Mouse (Mus musculus): Measurements from ENCODE around the gene Mocs3. TPM values are rescaled to one million over a fixed set of nuclear protein-coding genes. Genes with fewer than 3 reads are reported as not detected.

Mocs3 gene
- polyA plus RNA-seq, 1 experiment from 2014 or later: 9.7 TPM

DNA sequence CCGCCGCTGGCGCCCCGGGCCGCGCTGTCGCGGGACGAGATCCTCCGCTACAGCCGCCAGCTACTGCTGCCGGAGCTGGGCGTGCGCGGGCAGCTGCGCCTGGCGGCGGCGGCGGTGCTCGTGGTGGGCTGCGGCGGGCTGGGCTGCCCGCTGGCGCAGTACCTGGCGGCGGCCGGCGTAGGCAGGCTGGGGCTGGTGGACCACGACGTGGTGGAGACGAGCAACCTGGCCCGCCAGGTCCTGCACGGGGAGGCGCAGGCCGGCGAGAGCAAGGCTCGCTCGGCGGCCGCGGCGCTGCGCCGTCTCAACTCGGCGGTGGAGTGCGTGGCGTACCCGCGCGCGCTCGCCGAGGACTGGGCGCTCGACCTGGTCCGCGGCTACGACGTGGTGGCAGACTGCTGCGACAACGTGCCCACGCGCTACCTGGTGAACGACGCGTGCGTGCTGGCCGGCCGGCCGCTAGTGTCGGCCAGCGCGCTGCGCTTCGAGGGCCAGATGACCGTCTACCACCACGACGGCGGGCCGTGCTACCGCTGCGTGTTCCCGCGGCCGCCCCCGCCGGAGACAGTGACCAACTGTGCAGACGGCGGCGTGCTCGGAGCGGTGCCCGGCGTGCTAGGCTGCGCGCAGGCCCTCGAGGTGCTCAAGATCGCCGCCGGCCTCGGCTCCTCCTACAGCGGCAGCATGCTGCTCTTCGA is 500 bp downstream of the Mocs3 start:
- Histone ChIP-seq H3K9me3 (replicated peaks; ENCODE audit: control insufficient read depth, low read length) (no peaks in the 10 kb centered on the region), H3K27me3 (replicated peaks; ENCODE audit: control insufficient read depth, insufficient read depth, low read length) (no peaks in the 10 kb centered on the region), H3K4me3 (ENCODE audit: low read depth, low read length) (peak overlapping the region; percentile 99), H3K9ac (ENCODE audit: low read length) (peak overlapping the region; percentile 91), H3K27ac (ENCODE audit: low read depth, low read length) (peak overlapping the region; percentile 91), H3K4me2 (ENCODE audit: low read length) (peak overlapping the region; percentile 98), H3K4me1 (ENCODE audit: control insufficient read depth, insufficient read depth, low read length) (peaks cover 17% of the 10 kb centered on the region), H3K36me3 (ENCODE audit: control insufficient read depth, insufficient read depth, low read length) (peaks cover 33% of the 10 kb centered on the region)
- WGBS: 5% methylated on average over 80 of the region's 105 CpGs
- ATAC-seq (peak; percentile 71), DNase-seq (ENCODE audit: low spot score) (no peak)

GRCm38 (mm10) chr2:168231471-168231829 is 1.0 kb downstream of the Mocs3 start:
- H3K36me3 ChIP-seq (ENCODE audit: control insufficient read depth, insufficient read depth, low read length): peaks cover 28% of the 10 kb centered on the region
- WGBS: 69% methylated on average over 33 of the region's 33 CpGs
- peaks cover 17% of the 10 kb centered on the region for H3K4me1 ChIP-seq (ENCODE audit: control insufficient read depth, insufficient read depth, low read length)
- 0 out of 2 replicates have a peak overlapping the region, but pooled peaks have one; percentile 91 for H3K27ac ChIP-seq (ENCODE audit: low read depth, low read length)
- no peaks in the 10 kb centered on the region for H3K9me3 ChIP-seq (replicated peaks; ENCODE audit: control insufficient read depth, low read length)
- no peak for ATAC-seq
- H3K9ac ChIP-seq (ENCODE audit: low read length): peak overlapping the region; percentile 91
- peak overlapping the region; percentile 99 for H3K4me3 ChIP-seq (ENCODE audit: low read depth, low read length)
- peak overlapping the region; percentile 98 for H3K4me2 ChIP-seq (ENCODE audit: low read length)
- DNase-seq (ENCODE audit: low spot score): no peak
- no peaks in the 10 kb centered on the region for H3K27me3 ChIP-seq (replicated peaks; ENCODE audit: control insufficient read depth, insufficient read depth, low read length)

GRCm38 (mm10) chr2:168233286-168233685 is 2.9 kb downstream of the Mocs3 start:
- Histone ChIP-seq H3K9me3 (replicated peaks; ENCODE audit: control insufficient read depth, low read length) (no peaks in the 10 kb centered on the region), H3K4me2 (ENCODE audit: low read length) (no peak overlapping the region), H3K4me3 (ENCODE audit: low read depth, low read length) (no peak overlapping the region), H3K27me3 (replicated peaks; ENCODE audit: control insufficient read depth, insufficient read depth, low read length) (no peaks in the 10 kb centered on the region), H3K9ac (ENCODE audit: low read length) (no peak overlapping the region), H3K27ac (ENCODE audit: low read depth, low read length) (no peak overlapping the region), H3K4me1 (ENCODE audit: control insufficient read depth, insufficient read depth, low read length) (peaks cover 17% of the 10 kb centered on the region), H3K36me3 (ENCODE audit: control insufficient read depth, insufficient read depth, low read length) (peaks cover 19% of the 10 kb centered on the region)
- ATAC-seq: no peak
- DNase-seq (ENCODE audit: low spot score): no peak
- WGBS: 92% methylated on average over 5 of the region's 5 CpGs

DNA sequence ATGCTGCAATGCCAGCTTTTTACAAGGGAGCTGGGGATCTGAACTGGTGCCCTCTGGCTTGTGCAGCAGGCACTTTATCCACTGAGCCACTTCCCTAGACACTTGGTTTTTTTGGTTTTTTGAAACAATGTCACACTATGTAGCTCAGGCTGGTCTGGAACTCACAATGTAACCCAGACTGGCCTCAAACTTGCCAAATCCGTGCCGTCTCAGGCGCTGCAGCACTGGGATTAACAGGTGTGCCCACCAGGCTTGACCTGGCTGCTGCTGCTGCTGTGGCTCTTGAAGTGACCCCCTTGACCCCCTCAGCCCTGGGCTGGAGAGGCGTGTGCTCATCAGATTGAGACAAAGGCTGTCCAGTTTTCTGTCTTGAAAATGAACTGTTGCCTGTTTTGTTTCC is 7.9 kb downstream of the Mocs3 start:
- H3K27ac ChIP-seq (ENCODE audit: low read depth, low read length): no peak overlapping the region
- no peaks in the 10 kb centered on the region for H3K27me3 ChIP-seq (replicated peaks; ENCODE audit: control insufficient read depth, insufficient read depth, low read length)
- ATAC-seq (no peak), DNase-seq (ENCODE audit: low spot score) (no peak)
- no peaks in the 10 kb centered on the region for H3K9me3 ChIP-seq (replicated peaks; ENCODE audit: control insufficient read depth, low read length)
- no peaks in the 10 kb centered on the region for H3K4me1 ChIP-seq (ENCODE audit: control insufficient read depth, insufficient read depth, low read length)
- no peak overlapping the region for H3K9ac ChIP-seq (ENCODE audit: low read length)
- H3K4me2 ChIP-seq (ENCODE audit: low read length): no peak overlapping the region
- H3K4me3 ChIP-seq (ENCODE audit: low read depth, low read length): no peak overlapping the region
- peaks cover 11% of the 10 kb centered on the region for H3K36me3 ChIP-seq (ENCODE audit: control insufficient read depth, insufficient read depth, low read length)
- 93% methylated on average over 4 of the region's 4 CpGs for WGBS

- H3K27ac ChIP-seq (ENCODE audit: low read depth, low read length): no peak overlapping the region
- H3K27me3 ChIP-seq (replicated peaks; ENCODE audit: control insufficient read depth, insufficient read depth, low read length): no peaks in the 10 kb centered on the region
- H3K4me2 ChIP-seq (ENCODE audit: low read length): no peak overlapping the region
- ATAC-seq (no peak), DNase-seq (ENCODE audit: low spot score) (no peak)
- H3K9ac ChIP-seq (ENCODE audit: low read length): no peak overlapping the region
- no peaks in the 10 kb centered on the region for H3K36me3 ChIP-seq (ENCODE audit: control insufficient read depth, insufficient read depth, low read length)
- no peak overlapping the region for H3K4me3 ChIP-seq (ENCODE audit: low read depth, low read length)
- 0 out of 2 replicates have a peak, but pooled peaks cover under 1% of the 10 kb centered on the region for H3K4me1 ChIP-seq (ENCODE audit: control insufficient read depth, insufficient read depth, low read length)
- H3K9me3 ChIP-seq (replicated peaks; ENCODE audit: control insufficient read depth, low read length): no peaks in the 10 kb centered on the region
These were observed 12.4 kb downstream of the Mocs3 start for GRCm38 (mm10) chr2:168242841-168243240.

- H3K36me3 ChIP-seq (ENCODE audit: control insufficient read depth, insufficient read depth, low read length): no peaks in the 10 kb centered on the region
- H3K27me3 ChIP-seq (replicated peaks; ENCODE audit: control insufficient read depth, insufficient read depth, low read length): no peaks in the 10 kb centered on the region
- no peak overlapping the region for H3K9ac ChIP-seq (ENCODE audit: low read length)
- H3K4me2 ChIP-seq (ENCODE audit: low read length): no peak overlapping the region
- H3K4me1 ChIP-seq (ENCODE audit: control insufficient read depth, insufficient read depth, low read length): 0 out of 2 replicates have a peak, but pooled peaks cover 2% of the 10 kb centered on the region
- DNase-seq (ENCODE audit: low spot score) (no peak), ATAC-seq (no peak)
- WGBS: 75% methylated on average over 4 of the region's 4 CpGs
- no peak overlapping the region for H3K4me3 ChIP-seq (ENCODE audit: low read depth, low read length)
- H3K27ac ChIP-seq (ENCODE audit: low read depth, low read length): no peak overlapping the region
- H3K9me3 ChIP-seq (replicated peaks; ENCODE audit: control insufficient read depth, low read length): no peaks in the 10 kb centered on the region
These were observed 12.9 kb downstream of the Mocs3 start for GRCm38 (mm10) chr2:168243278-168243677.

GRCm38 (mm10) chr2:168245571-168245970 is 15.1 kb downstream of the Mocs3 start:
- 34% methylated on average over 8 of the region's 8 CpGs for WGBS
- no peak for ATAC-seq
- peak; percentile 20 for DNase-seq (ENCODE audit: low spot score)
- no peak overlapping the region for H3K27ac ChIP-seq (ENCODE audit: low read depth, low read length)
- no peak overlapping the region for H3K4me2 ChIP-seq (ENCODE audit: low read length)
- H3K4me1 ChIP-seq (ENCODE audit: control insufficient read depth, insufficient read depth, low read length): 0 out of 2 replicates have a peak, but pooled peaks cover 2% of the 10 kb centered on the region
- no peaks in the 10 kb centered on the region for H3K27me3 ChIP-seq (replicated peaks; ENCODE audit: control insufficient read depth, insufficient read depth, low read length)
- no peak overlapping the region for H3K9ac ChIP-seq (ENCODE audit: low read length)
- H3K36me3 ChIP-seq (ENCODE audit: control insufficient read depth, insufficient read depth, low read length): no peaks in the 10 kb centered on the region
- H3K9me3 ChIP-seq (replicated peaks; ENCODE audit: control insufficient read depth, low read length): no peaks in the 10 kb centered on the region
- no peak overlapping the region for H3K4me3 ChIP-seq (ENCODE audit: low read depth, low read length)

DNA sequence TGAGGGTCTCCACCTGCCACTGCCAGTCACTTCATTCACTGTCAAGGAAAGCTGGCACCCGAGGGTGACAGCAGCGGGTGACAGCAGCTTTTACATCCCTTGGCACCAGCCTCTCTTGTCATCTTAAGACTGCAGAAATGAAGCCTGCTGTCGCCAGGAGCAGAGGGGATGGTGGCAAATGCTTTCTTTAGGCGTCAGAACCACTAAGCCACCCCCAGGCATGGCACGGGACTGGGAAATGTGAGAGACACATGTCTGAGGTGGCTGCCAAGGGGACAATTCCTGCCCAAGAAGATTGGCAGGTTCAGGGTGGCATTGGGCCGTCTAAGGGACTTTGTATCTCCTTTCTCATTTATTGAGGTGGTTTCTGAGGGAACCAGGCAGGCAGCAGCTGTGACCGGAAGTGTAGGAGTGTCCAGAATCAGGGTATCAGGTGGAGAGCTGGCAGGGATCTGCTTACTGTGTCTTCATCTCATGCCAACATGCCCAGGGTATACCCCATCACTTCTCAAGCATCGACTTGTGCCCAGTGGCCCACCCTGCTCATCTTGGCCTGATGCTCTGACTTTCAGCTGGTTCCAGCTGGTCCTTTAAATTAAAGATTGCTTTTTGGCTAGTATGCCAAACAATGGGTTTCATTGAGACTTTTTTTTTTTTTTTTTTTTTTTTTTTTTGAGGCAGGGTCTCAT is 17.9 kb downstream of the Mocs3 start:
- DNase-seq (ENCODE audit: low spot score) (peak; percentile 90), ATAC-seq (peak; percentile 85)
- no peaks in the 10 kb centered on the region for H3K9me3 ChIP-seq (replicated peaks; ENCODE audit: control insufficient read depth, low read length)
- H3K27me3 ChIP-seq (replicated peaks; ENCODE audit: control insufficient read depth, insufficient read depth, low read length): no peaks in the 10 kb centered on the region
- WGBS: 49% methylated on average over 8 of the region's 8 CpGs
- H3K4me3 ChIP-seq (ENCODE audit: low read depth, low read length): no peak overlapping the region
- H3K9ac ChIP-seq (ENCODE audit: low read length): no peak overlapping the region
- H3K4me1 ChIP-seq (ENCODE audit: control insufficient read depth, insufficient read depth, low read length): peaks cover 6% of the 10 kb centered on the region; the same call in 1 of the 2 replicates
- H3K36me3 ChIP-seq (ENCODE audit: control insufficient read depth, insufficient read depth, low read length): no peaks in the 10 kb centered on the region
- H3K27ac ChIP-seq (ENCODE audit: low read depth, low read length): peak overlapping the region; percentile 91
- H3K4me2 ChIP-seq (ENCODE audit: low read length): no peak overlapping the region

DNA sequence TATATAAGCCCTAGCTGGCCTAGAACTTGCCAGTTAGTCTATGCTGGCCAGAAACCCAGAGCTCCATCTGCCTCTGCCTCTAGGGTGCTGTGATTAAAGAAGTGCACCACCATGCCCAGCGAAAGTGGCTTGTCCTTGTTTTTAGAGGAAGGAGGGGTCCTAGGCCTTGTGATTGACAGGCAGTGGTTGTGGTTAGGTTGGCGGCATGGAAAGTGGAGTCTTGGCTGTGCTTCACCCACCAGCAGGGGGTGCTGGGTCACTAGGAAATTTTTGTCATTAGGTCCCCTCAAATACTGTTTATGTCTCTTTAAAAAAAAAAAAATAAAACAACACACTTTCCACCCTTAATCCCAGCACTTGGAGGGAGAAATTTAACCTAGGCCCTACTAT is 18.4 kb downstream of the Mocs3 start:
- peak; percentile 54 for ATAC-seq
- H3K27ac ChIP-seq (ENCODE audit: low read depth, low read length): peak overlapping the region; percentile 91
- WGBS: 14% methylated on average over 2 of the region's 2 CpGs

More for the DNA sequence above, 18.4 kb downstream of the Mocs3 start:
- Histone ChIP-seq H3K27me3 (replicated peaks; ENCODE audit: control insufficient read depth, insufficient read depth, low read length) (no peaks in the 10 kb centered on the region), H3K4me2 (ENCODE audit: low read length) (no peak overlapping the region), H3K9ac (ENCODE audit: low read length) (no peak overlapping the region), H3K36me3 (ENCODE audit: control insufficient read depth, insufficient read depth, low read length) (no peaks in the 10 kb centered on the region), H3K4me1 (ENCODE audit: control insufficient read depth, insufficient read depth, low read length) (peaks cover 6% of the 10 kb centered on the region; the same call in 1 of the 2 replicates), H3K4me3 (ENCODE audit: low read depth, low read length) (no peak overlapping the region), H3K9me3 (replicated peaks; ENCODE audit: control insufficient read depth, low read length) (no peaks in the 10 kb centered on the region)
- DNase-seq (ENCODE audit: low spot score): peak; percentile 83
